Mouse (Mus musculus) bone marrow, adult 2 months (tissue): ENCODE results near the gene Ppfia4.

ENCODE experiments used
- CTCF ChIP-seq: fragments of 200-500 bp; IDR thresholded peaks from 2 replicates; pipeline ENCODE4 v1.5.1; 2011; ENCODE audit warnings: low read length, control low read depth; ENCODE audit not compliant: control insufficient read depth, insufficient read depth
- POLR2A ChIP-seq: fragments of 200-500 bp; IDR thresholded peaks from 2 replicates; pipeline ENCODE4 v1.6.1; 2011; ENCODE audit warnings: low read depth, mild to moderate bottlenecking, control low read depth, low read length, borderline replicate concordance; ENCODE audit not compliant: control insufficient read depth

GRCm38 (mm10) chr1:134302568-134303238, 30.0 kb downstream of the Ppfia4 start:
- TF ChIP-seq POLR2A (no peak), CTCF (no peak)
